Mouse (Mus musculus): ENCODE measurements around the gene Rnh1.

DNA sequence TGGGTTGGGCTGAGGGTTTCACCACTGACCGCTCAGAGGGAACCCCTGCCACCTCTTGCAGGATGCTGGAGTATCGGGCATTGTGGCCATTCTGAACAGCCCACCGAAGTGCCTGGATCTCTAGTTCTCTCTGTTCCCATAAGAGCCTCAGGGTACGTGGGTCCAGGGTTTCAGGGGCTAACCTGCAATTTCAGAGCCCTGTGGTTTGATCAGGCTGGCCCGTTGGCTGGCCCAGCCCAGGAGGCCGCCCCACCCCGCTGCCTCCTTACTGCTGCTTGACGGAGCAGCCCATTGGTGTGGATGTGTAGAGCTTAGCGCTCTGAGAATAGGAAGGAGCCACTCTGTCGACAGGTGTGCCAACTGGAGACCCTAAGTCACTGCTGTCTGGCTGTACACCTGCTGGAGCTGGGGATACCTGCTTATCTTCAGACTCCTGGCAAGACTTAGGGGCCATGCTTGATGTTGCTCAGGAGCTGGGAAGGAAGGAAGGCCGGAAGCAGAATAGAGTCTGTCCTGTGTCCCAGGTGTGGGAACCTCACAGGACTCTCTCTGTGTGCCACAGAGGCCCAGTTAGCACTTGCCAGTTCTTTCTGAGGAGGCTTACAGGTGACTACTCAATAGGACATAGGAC lies 41.1 kb upstream of the Rnh1 start, which contains the start of gene Lmntd2:
- TF ChIP-seq POLR2A (IDR thresholded peaks at IDR 0.05; ENCODE audit: insufficient read depth, low read length) (no peak), CTCF (IDR thresholded peaks at IDR 0.05; ENCODE audit: low read depth, low read length) (no peak), EP300 (IDR thresholded peaks at IDR 0.05; ENCODE audit: insufficient read depth, low read depth, low read length) (no peak)
